Mouse (Mus musculus) testis, adult 2 months (tissue): Measurements from ENCODE around the gene Adprh.

Experiments used
- CTCF ChIP-seq: fragments of 200-500 bp; IDR thresholded peaks from 2 replicates; pipeline ENCODE4 v1.5.1; 2012; ENCODE audit warnings: low read depth, mild to moderate bottlenecking, inconsistent platforms, low read length, moderate library complexity; ENCODE audit not compliant: control insufficient read depth, insufficient read depth, insufficient replicate concordance
- POLR2A ChIP-seq: fragments of 200-500 bp; IDR thresholded peaks from 2 replicates; pipeline ENCODE4 v1.6.1; 2012; ENCODE audit warnings: low read depth, mild to moderate bottlenecking, inconsistent platforms, low read length, moderate library complexity; ENCODE audit not compliant: control insufficient read depth

DNA sequence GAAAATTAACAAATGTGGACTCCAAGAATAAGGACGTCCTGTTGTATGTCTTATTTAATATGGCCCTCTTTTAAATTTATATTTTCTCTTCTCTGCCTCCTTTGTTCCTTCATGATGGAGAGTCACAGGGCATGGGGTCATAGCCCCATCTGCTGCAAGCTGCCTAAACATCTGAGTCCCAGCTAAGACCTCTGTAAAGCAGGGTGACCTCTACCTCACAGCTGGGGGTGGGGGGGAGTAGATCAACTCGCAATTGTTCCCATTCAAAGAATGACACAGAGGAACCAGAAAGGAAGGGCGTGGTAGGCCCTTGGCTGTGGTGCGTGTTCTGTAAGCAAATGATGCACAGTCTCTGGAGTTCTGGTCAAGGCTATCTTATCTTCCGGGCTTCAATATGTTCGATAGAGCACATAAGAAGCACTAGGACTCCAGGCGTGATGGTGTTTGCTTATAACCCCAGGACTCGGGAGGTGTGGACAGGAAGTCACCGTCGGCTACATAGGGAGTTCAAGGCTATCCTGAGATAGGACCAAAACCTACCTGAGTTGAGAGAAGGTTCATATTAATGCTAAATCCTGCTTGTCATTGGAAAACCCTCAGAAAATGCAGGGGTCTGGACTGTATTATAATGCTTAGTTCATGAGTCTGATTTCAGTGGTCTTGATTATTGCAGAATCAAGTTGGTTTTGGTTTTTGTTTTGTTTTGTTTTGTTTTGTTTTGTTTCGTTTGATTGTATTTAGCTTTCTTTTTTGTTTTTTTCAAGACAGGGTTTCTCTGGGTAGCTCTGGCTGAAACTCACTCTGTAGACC lies 19.4 kb upstream of the Adprh start:
- no peak for TF ChIP-seq POLR2A
- TF ChIP-seq CTCF: no peak
